Mouse (Mus musculus) frontal cortex, postnatal 36 days (tissue): ENCODE results near the gene Spata17.

Experiments used
- DNase-seq, 2 experiments: peaks; one replicate each; pipeline ENCODE4 v3.0.0; 2022; ENCODE audit warnings: low spot score in 2 of 2

Spata17 gene

DNA sequence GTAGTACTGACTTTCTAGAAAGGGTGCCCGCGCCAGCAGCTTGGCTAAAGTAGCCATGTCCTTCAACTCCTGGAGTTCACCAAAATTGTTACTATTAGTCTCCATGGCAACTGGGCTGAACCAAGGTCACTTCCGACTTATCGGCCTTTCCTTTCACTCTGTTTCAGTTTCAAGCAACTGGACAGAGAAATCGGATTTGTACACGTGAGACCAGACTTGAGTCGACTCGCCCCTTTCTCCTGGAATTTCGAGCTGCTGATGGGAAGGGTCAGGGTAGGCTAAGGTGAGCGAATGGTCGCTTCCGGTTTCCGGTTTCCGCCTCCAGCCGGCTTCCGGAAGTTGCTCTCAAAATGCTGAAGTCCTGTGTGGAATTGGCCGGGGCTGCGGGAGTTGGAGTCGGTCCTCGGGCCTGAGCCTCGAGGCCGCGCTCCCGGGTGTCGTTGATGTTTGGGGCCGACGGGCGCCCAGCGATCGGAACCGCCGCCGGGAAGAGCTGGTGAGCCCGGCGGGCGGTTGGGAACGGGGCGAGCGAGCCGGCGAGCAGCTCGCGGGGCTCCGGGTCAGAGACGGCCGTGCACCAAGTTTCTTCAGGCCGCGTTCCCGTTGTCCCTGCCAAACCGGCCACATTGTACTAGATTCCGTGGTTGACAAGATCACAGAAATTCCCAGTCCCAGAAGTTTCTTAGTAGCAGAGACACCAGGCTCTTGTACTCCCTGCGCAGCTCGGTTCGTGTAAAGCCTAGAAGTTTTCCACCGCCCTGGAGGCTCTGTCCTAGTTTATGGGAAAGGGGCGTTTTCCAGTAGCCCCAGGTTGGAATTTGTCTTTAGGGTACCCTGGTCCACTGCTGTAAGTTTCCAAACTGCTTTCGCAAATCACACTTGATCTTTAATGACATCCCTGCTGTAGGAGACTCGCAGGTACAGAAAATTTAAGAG, at the start of gene Spata17, which contains the start of gene Gpatch2:
Spata17 (minus strand) TSS at position 285 of the 936 bp plus-strand sequence.
Gpatch2 (plus strand) TSS at position 328 of the 936 bp plus-strand sequence.
- peak; percentile 69 to 81 for DNase-seq

DNA sequence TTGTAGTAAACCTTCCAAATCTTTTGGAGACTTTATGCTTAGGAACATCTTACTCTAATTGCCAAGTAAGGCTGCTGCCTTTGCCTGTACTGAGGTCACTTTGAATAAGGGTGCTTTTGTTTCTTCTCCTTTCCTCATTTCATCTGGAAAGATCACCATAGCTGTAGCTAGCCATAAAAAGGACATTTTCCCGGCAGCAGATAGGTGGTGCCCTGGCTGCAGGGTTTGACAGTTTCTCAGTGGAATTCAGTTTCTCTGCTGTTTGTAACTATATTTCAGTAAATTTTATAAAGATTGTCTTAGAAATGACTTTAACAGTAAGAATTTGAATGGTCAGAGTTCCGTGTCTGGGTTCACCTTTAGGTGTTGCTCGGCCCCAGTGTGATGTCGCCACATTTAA, 43.5 kb upstream of the Spata17 start:
- DNase-seq: no peak

DNA sequence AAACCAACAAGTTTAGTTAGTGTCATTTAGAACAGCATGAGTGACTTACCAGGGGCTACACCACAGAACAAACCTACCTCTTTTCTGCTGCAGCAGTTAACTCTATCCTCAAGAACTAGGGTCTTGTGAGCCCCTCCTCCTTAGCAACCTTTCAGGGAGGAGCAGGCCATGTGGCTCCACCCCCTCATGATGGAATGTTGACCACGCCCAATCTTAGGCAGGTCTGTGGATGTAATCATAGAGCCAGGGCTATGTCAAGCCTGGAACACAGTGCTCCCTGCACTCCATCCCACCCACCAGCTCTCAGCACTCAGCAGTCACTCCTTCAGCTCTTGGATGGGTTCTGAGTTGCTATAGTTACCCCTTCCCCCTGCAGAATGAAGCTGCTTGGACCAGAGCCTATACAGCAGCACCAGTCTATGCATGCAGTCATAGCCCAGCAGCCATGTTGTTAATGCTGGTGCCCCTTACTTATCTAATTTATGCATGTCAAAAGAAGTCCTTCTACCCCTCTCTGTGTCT, 35.5 kb upstream of the Spata17 start:
- no peak for DNase-seq

DNA sequence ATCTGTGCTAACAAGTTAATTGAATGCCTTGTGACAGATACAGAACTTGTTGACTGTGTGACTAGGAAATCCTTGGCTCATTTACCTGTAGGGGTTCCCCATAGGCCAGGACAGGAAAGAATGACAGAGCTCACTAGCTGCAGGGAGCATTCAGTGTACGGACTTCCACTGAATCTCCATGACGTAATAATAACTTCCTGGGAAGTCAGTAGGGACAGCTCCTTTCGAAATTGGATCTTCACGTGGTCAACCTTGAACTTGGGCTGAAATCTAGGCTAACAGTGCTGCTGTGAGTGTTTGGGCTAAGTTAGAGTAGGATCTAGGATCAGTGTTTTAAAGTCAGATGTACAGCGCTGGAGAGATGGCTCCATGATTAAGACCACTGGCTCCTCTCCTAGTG, 29.5 kb upstream of the Spata17 start:
- no peak for DNase-seq

DNA sequence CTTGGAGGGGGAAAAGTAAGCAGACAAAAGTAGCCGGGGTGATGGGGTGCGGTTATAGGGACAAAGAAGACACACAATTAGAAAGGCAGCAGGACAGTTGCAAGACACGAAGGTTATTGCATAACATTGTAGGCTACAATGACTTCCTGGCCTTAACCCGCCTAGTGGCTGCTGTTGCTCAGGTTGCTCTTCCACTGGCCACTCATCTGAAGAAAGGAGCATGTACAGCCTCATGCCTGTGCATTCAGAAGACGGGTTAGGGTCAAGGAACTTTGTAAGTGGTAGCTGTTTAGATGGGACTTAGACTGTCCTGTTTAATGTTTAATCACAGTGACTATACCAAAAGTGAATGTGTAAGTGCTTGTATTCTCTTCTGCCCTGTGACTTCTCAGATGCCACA, 26.1 kb upstream of the Spata17 start:
- DNase-seq: no peak

DNA sequence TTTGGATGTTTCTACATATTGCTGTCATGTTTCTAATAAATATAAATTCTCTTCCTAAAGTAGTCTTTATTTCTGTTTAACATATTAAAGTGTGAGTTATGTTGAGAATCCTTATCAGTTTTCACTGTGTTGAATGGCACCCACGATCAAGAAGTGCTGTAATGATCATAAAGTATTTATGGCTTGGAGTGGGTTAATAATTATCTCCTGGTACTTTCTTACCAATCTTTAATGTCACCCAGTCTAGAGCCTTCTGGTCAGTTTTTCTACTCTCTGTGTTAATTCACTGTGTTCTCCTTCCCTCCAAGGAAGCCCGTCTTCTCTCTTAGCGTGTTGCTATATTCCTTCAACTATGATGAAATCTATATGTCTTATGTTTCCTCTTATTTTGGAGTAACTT, 25.0 kb upstream of the Spata17 start:
- no peak for DNase-seq

DNA sequence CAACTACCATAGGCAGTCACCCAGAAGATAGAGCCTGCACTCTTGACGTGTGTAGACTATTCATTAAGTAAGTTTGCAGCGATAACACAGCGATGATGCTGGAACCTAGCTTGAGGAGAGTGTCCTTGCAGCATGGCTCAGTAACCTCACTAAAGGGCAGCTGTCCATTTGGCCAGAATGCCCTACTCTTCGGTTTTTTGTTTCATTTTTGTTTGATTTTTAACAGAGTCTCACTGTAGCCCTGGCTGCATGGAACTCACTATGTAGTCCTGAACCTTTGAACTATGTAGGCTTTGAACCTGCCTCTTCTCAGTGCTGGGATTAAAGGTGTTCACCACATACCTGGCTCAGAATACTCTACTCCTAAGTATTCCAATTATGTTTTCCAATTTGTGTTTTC, 22.8 kb upstream of the Spata17 start:
- no peak for DNase-seq

DNA sequence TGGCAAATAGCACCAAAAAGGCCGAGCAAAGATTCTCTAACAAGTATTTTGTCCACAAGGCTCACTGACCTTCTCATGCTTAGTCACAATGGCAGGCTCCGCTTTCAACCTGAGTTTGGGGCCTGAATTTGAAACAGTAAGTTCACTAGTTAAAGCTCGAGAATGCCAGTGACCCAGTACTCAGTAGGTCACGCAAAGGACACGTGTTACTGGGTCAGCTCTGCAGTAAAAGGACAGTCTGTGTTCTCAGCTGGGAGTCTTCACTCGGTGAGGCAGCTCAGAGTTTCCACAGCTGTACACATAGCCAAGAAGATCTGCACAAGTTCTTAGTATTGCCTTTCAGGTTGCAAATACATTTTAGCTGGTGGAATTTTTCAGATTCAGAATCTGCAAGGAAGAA, 21.0 kb upstream of the Spata17 start:
- no peak for DNase-seq

DNA sequence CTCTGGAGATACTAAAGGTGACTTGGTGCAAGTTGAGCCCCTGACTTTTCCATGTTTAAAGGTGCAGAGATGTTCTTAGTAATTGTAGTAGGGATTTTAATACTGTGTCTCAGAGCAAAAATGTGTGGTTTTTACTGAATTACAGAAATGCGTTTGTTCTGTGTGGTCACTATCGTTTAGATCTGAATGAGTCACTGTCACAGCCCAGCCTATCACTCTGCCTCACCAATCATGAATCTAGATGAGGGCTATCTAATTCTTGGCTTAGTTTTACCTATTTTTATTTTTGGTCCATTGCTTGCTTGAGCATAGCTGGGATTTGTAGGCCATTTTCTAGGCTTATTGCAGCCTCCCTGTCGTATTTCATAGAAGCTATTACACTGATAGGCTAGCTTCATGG, 19.9 kb upstream of the Spata17 start:
- no peak for DNase-seq

DNA sequence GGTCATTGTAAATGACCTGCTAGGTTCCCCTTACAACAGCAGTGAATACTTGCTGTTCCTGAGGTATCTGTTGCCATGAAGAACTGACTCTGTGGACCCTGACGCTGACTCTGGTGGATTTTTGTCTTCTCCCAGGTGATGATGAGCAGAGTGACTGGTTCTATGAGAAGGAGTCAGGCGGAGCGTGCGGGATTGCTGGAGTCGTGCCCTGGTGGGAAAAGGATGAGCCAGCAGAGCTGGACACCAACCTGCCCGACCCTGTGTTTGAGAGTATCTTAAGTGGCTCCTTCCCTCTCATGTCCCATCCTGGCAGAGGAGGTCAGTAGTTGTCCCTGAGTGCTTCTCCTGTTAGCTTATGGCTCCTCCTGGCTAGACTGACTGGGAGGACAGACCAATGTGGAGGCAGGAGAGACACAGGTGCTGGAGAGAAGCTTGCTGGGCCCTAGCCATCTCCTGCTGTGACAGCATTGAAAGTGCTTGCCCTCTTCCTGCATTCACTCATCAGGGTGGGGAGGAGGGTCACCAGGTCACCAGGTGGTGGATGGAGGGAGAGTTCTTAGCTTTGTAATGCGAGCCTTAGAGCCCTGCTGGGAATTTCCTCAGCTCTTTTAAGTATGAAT, 17.8 kb upstream of the Spata17 start:
- DNase-seq: no peak

DNA sequence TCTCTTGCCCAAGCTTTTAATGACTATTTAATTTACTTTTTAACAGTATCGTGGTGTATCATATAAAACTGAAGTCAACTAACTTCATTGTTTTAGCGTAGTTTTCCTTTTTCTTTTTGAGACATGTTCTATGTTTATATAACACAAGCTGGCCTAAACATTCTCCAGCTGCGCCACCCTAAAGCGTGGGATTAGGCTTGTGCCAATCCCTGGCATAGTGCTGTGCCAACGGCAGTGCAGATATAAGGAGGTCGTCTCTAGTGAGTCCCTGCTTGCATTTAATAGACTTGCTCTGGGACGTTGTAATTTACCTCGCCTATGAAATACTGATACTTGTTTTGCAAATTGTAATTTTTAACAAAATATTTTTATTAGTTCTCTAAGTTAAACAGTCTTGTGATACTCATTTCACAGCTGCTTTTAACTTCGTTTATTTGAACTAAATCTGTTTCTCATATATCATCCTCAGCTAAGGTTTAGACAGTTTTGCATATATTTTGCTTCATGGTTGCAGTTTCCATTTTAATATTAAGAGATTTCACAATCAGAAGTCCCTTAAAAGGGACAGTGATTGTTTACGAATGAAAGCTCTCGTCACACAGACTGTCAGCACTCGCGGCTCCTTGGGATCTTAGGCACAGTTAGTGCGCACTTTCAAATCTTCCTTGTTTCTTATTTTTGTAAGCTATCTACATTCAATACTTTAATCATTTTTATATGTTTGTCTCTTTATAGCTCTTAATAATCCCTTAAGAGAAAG, 17.1 kb upstream of the Spata17 start:
- no peak for DNase-seq

DNA sequence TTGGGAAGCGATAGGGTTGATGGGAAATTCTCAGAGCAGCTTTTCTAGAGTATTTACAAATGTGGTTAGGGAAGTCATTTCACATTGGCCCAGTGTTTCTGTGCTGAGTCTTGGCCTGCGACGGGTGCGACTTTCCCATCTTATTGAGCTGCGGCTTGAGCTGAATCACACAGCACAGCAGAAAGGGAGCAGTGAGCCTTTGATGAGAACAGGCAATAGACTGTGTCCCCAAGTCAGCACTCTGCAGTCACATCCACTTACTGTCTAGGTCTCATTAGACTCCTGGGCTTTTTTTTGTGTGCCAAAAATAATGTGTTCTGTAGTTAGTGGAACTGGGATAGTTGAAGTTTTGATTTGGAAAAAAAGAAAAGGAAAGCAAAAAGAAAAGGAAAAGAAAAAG, 15.0 kb upstream of the Spata17 start:
- no peak for DNase-seq

DNA sequence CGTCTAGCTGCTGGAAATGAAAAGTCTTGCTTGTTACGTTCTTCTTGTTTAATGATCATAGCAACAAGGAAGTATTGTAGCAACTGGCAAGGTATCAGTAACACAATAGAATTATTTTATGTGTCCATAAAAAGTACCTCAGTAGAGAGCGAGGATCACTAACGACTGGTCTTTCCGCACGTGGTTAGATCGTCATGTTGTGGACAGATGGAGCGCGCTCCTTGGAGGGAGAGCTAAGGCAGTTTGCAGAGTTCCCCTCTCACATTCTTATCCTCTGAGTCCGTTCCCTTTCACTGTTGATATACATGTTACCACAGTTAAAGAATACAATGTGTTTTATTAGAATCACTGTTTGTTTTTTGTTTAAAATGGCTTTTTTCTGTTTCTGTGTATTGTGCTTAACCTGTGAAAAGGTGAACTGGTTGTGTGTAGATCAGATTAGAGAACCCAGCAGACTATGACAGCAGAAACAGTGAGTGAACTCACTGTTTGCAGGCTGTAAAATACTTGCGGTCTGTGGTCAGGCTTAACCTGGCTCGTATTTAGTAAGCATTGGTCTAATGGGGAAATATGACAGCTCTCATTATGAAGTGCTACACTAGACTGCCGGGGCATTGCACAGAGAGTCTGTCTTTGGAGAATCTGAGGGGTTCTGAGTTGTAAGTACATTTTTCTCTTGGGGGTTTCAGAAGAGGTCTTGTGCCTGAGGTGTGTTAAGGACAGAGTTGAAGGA, 13.3 kb upstream of the Spata17 start:
- DNase-seq: no peak

DNA sequence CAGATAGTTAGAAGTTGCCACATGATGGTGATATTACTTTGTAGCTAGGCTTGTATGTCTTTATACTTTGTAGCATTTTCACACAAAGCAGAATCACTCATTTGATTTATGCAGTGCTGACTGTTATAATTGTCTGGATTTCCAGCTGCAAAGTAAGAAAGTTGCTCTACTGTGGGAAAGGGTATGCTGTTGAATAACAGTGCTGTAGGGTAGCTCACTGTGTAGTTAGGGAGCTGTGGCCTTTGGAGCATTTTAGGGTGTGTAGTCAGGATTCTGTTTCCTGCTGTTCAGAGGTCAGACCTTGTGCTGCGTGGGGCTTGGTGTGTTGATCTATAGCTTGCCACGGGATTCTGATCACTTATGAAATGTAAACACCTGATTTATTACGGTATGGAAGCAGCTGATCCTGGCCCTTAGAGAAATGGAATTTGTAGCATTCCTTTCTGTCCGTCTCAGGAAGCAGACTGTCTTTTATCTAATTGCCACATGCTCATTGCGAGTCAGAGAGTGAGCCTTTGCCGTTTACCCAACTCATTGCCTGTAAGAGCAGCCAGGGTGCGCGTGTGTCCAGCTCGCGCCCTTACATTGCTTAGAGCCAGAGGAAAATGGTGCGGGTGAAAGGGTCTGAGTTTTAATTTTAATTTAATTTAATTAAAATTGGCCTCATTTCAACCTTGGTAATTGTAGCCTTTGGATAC, 11.2 kb upstream of the Spata17 start:
- no peak for DNase-seq

DNA sequence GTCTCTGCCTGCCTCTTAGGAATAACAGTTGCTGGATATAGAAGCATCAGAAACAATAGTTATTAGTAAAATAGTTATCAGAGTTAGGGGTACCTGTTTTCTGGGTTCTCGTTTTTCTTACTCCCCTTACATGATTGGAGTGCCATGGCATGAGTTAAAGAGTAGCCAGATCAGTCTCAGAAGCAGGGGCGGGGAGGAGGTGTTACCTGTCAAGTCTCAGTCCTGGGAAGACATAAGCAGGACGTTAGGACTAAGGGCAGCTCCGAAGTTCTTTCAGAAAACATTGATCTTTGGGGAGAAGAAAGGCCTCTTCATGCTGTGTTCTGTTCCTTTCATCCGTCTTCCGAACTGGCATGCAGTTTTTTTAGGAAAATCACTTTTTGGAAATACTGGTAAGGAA, 5.5 kb upstream of the Spata17 start:
- no peak for DNase-seq

DNA sequence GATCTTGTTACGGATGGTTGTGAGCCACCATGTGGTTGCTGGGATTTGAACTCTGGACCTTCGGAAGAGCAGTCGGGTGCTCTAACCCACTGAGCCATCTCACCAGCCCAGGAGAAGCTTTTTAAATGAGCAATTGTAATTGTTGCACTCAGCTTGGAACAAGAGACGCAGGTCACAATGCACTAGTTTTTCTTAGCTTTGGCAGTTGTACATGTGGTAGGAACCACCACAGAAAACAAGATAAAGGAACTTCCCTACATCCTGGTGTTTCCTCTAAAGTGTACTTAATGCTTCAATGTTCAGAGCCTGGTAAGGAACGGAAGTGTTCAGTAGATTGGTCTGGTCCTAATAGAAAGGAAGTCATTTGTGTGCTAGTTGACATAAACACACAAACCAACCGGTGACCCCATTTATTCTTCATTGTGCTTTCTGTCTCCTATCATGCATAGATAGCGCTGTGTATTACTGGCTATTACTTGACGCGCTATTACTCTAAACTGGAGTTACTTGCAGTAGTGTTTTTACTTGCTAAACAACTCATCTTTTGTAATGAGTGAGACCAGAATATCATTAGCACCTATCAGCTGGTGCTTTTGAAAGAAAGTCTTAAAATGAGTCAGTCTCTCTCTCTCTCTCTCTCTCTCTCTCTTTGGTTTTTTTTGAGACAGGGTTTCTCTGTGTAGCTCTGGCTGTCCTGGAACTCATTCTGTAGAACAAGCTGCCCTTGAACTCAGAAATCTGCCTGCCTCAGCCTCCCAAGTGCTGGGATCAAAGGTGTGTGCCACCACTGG, 1.6 kb upstream of the Spata17 start:
- no peak for DNase-seq

DNA sequence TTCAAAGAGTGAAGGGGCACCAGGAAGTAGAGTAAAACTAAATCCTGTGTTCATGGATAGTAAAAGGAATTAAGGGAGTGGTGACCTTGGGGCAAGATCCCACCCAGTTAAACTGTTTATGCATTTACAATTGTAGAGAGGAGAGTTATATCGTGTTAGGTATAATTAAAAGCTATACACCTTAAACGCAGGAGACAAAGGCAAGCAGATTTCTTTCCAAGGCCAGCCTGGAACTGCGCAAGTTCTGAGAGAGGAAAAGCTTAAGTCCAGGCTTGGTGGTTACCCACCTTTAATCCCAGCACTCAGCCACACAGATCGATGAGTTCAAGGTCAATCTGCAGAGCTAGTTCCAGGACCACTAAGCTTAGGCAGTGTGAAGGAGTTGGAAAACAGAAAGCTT, 4.5 kb downstream of the Spata17 start:
- DNase-seq: no peak

DNA sequence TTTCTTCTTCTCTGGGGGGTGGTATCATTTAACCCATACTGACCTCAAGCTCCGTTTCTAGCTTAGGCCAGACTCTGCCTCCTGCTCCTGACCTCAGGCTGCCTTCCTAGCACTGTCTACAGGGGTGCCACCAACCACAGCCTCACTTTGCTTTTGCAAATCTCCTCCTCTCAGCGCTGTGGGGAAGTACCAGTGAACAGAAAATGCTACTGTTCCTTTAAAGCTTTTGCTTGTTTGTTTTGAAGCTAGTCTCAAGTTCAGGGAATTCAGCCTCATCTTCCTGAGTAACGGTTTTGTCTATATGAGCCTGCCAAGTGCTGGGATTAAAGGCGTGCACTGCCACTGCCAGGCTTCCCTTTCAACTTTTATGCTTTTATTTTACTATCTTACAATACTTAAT, 5.8 kb downstream of the Spata17 start:
- DNase-seq: no peak

DNA sequence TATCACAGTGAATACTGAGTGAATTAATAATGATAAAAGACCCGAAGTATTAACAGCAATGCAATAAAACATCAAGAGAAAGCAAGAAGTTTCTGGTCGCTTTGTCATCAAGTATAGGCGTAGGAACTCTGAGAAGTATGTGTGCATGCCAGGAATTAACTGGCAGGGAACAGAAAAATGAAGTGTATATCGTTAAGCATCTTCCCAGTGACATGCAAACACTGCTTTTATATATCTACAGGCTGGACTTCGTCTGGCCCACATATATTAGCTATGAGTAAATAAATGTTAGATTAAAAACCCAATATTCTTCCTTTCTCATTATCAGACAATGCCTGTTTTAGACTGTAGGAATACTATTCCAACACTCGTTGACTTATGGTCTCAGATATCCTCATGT, 9.8 kb downstream of the Spata17 start:
- DNase-seq: no peak

DNA sequence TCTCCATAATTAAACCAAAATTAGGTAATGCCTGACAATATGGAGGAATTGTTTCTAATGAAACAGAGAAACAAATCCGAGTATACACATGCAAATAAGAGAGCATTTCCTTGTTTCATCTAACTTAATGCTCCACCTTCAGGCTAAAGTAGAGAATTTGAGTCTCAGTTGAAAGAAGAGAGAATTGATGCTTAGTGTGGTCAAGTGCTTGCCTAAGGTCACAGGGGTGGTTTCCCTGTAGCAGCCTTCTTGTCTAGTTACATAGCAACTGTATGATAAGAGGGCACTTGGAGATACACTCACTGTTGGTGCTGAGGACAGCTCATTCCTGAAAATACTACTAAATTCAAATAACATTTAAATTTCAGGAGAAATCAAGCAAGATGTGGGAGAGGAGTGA, 36.7 kb downstream of the Spata17 start:
- DNase-seq: no peak
